In the genomic region with DNA sequence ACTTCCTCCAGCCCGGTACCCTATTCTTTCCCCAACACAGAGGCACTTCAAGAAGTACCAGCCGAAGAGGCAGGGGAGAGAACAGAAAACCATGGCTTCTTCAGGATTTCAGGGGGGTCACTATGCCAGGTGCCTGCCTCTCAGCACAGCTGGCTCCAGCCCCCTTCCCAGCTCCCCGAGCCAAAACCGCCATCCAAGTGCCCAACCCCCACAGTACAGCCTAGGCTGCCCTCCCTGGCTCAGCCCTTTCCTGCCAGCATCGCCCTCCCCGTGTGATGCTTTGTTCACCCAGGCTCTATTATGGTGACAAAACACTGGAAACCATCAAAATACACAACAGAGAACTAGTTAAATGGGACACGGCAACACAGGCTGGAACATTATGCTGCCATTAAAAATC, we compare ENCODE assay signal across 15 mouse cellular contexts.
"Had no signal": no experiment of that assay in that cellular context is flagged by ENCODE, and none has a peak within 500 bp of the region (broad histone marks: within the 10 kb centered on the region; RNA-seq: fewer than 3 reads in every experiment).

No protein-coding gene starts in this region.

- H3K27ac ChIP-seq: heart, adult 2 months; heart, embryonic 13.5 days; heart, embryonic 15.5 days; hindbrain, embryonic 13.5 days; hindbrain, embryonic 15.5 days; hindbrain, postnatal 0 days; kidney, embryonic 15.5 days; kidney, postnatal 0 days; limb, embryonic 13.5 days; limb, embryonic 15.5 days; liver, embryonic 12.5 days; liver, embryonic 14.5 days had no signal

- H3K27me3 ChIP-seq: kidney, embryonic 15.5 days had no signal

- DNase-seq: layer of hippocampus, postnatal 36 days had no signal

- H3K9ac ChIP-seq: heart, embryonic 13.5 days; heart, embryonic 15.5 days; hindbrain, embryonic 13.5 days; hindbrain, embryonic 15.5 days; kidney, embryonic 15.5 days; limb, embryonic 13.5 days; limb, embryonic 15.5 days; liver, embryonic 12.5 days; liver, embryonic 14.5 days had no signal

- H3K9me3 ChIP-seq: heart, embryonic 13.5 days; heart, embryonic 15.5 days; hindbrain, embryonic 13.5 days; hindbrain, embryonic 15.5 days; kidney, embryonic 15.5 days; limb, embryonic 13.5 days; limb, embryonic 15.5 days; liver, embryonic 12.5 days had no signal

- ATAC-seq: hindbrain, postnatal 0 days; intestine, embryonic 16.5 days; liver, embryonic 12.5 days had no signal

- H3K4me3 ChIP-seq: heart, adult 2 months; heart, embryonic 13.5 days; heart, embryonic 15.5 days; hindbrain, embryonic 13.5 days; hindbrain, embryonic 15.5 days; kidney, embryonic 15.5 days; limb, embryonic 13.5 days; limb, embryonic 15.5 days; liver, embryonic 12.5 days had no signal

- H3K36me3 ChIP-seq: heart, embryonic 13.5 days; heart, embryonic 15.5 days; hindbrain, embryonic 13.5 days; hindbrain, embryonic 15.5 days; kidney, embryonic 15.5 days; limb, embryonic 13.5 days; limb, embryonic 15.5 days; liver, embryonic 12.5 days had no signal

- H3K4me1 ChIP-seq: heart, embryonic 13.5 days; heart, embryonic 15.5 days; limb, embryonic 15.5 days; liver, embryonic 12.5 days had no signal

- H3K4me2 ChIP-seq: heart, embryonic 11.5 days; heart, embryonic 13.5 days; heart, embryonic 15.5 days; hindbrain, embryonic 13.5 days; hindbrain, embryonic 15.5 days; kidney, embryonic 15.5 days; limb, embryonic 13.5 days; limb, embryonic 15.5 days; liver, embryonic 12.5 days had no signal
